Mouse (Mus musculus): ENCODE data around the gene Tmem232.
A peak's percentile ranks its signal among the peaks of the same experiment; 100 is the strongest.

DNA sequence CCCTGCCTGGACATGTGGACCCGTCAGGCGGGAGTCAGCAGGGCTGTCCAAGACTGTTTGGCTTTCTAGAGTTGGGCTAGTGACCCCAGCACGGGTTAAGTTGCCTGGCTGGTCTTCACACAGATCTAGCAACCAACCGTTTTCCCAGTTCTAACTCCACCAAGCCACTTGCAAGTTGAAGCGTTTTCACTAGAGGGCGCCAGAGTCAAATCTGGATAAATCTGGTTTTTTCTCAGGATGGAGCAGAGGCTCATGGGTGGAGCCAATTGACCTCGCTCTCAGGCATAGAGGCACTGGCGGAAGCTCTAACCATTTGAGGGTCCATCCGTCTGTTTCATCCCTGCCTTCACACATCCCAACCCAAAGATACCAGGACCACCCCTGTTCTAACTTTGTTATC lies 17.6 kb upstream of the Tmem232 start:
- TF ChIP-seq CTCF (conservative IDR thresholded peaks at IDR 0.05; ENCODE audit: low read length) (peak; percentile 85), POU5F1 (IDR thresholded peaks at IDR 0.05; ENCODE audit: borderline replicate concordance, low read length) (no peak)

Measured in E14TG2a.4 (cell line).